Mouse (Mus musculus) lung, embryonic 14.5 days (tissue): ENCODE results near the gene Entpd5. TPM values are rescaled to one million over a fixed set of nuclear protein-coding genes. Genes with fewer than 3 reads are reported as not detected.

Experiments used
- ATAC-seq: fragments of 200-750 bp; cut with Nextera tagmentation; 2 replicates; pipeline ENCODE4 v1.8.0; 2017; ENCODE audit warnings: mild to moderate bottlenecking, moderate TSS enrichment, moderate library complexity; ENCODE audit not compliant: insufficient read depth
- DNase-seq: peaks from one replicate; pipeline ENCODE4 v3.0.0-alpha.2; 2015
- H3K27ac ChIP-seq: fragments of 300-500 bp; sonication (generic); 2 replicates; pipeline ENCODE4 v1.5.1; 2014; ENCODE audit warnings: low read depth, mild to moderate bottlenecking, moderate library complexity
- H3K27me3 ChIP-seq: fragments of 300-500 bp; sonication (generic); 2 replicates; pipeline ENCODE4 v1.6.1; 2014; ENCODE audit warnings: low read length, control low read depth; ENCODE audit not compliant: insufficient read depth
- H3K36me3 ChIP-seq: fragments of 300-500 bp; sonication (generic); 2 replicates; pipeline ENCODE4 v1.6.1; 2014; ENCODE audit warnings: control low read depth; ENCODE audit not compliant: insufficient read depth
- H3K4me1 ChIP-seq: fragments of 300-500 bp; sonication (generic); 2 replicates; pipeline ENCODE4 v1.6.1; 2014; ENCODE audit warnings: antibody characterized with exemption, control low read depth; ENCODE audit not compliant: insufficient read depth
- H3K4me2 ChIP-seq: fragments of 300-500 bp; sonication (generic); 2 replicates; pipeline ENCODE4 v1.6.1; 2014; ENCODE audit warnings: mild to moderate bottlenecking
- H3K4me3 ChIP-seq: fragments of 300-500 bp; sonication (generic); 2 replicates; pipeline ENCODE4 v1.5.1; 2014; ENCODE audit warnings: low read depth, low read length
- H3K9ac ChIP-seq: fragments of 300-500 bp; sonication (generic); 2 replicates; pipeline ENCODE4 v1.6.1; 2014
- H3K9me3 ChIP-seq: fragments of 300-500 bp; sonication (generic); 2 replicates; pipeline ENCODE4 v1.6.1; 2016; ENCODE audit warnings: low read depth, low read length, control low read depth
- CTCF ChIP-seq: IDR thresholded peaks from 2 replicates; pipeline ENCODE4 v1.5.1; 2016; ENCODE audit warnings: antibody characterized with exemption, low read depth
- WGBS: fragments of 180-500 bp; shearing (Covaris S2); extraction: QIAGEN DNeasy Blood & Tissue Kit; methylation state at CpG from one replicate; pipeline ENCODE4 v1.1.7; 2014; 5-methylcytosine and 5-hydroxymethylcytosine counted together
- polyA plus RNA-seq: library from polyadenylated mRNA; unstranded; fragments of >200 nt; fragmentation: Nextera tagmentation; extraction: Ambion mirVana; gene quantifications from 2 replicates; pipeline ENCODE4 v1.2.1, GENCODE M21; 2014

Gene Entpd5
- polyA plus RNA-seq, 1 experiment from 2014 or later, result 15.4 TPM

- TF ChIP-seq CTCF, result peak; percentile 67
- Histone ChIP-seq H3K9me3 (no peaks in the 10 kb centered on the region), H3K27ac (no peak overlapping the region), H3K4me1 (no peaks in the 10 kb centered on the region), H3K4me3 (no peak overlapping the region), H3K9ac (no peak overlapping the region), H3K4me2 (no peak overlapping the region), H3K36me3 (peaks cover 44% of the 10 kb centered on the region), H3K27me3 (no peaks in the 10 kb centered on the region)
- peak; percentile 44; the same call in 1 of the 2 replicates for ATAC-seq
- 36% methylated on average over 2 of the region's 2 CpGs for WGBS
- DNase-seq, result peak; percentile 62
Measured at GRCm38 (mm10) chr12:84347192-84347591, 61.6 kb downstream of the Entpd5 start.

- no peak for DNase-seq
Measured at GRCm38 (mm10) chr12:84336963-84337625, 71.7 kb downstream of the Entpd5 start.

DNA sequence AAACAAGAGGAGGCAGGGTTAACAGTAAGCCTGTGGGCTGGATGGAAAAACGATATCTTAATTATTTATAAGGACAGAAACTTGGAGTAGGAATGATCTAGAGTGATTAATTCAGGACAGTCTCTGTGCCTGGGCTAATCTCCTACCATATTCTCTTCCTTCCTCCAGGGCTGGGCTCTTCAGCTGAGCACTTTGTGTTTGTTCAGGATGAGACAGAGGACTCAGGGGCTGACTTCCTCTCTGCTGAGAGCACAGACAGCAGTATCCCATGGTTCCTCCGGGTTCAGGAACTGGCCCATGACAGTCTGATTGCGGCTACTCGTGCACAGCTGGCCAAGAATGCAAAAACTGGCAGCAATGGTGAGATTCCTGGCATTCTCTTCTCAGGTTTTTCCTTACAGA, 81.7 kb downstream of the Entpd5 start:
- ATAC-seq, result no peak
- H3K36me3 ChIP-seq, result peaks cover 73% of the 10 kb centered on the region
- WGBS, result 52% methylated on average over 4 of the region's 4 CpGs

More at GRCm38 (mm10) chr12:84336963-84337625, 71.7 kb downstream of the Entpd5 start:
- H3K27ac ChIP-seq, result no peak overlapping the region
- H3K9ac ChIP-seq, result no peak overlapping the region
- H3K9me3 ChIP-seq, result no peaks in the 10 kb centered on the region
- H3K4me2 ChIP-seq, result no peak overlapping the region
- ATAC-seq, result no peak
- no peak for TF ChIP-seq CTCF
- H3K4me3 ChIP-seq, result no peak overlapping the region
- 86% methylated on average over 11 of the region's 11 CpGs for WGBS
- H3K4me1 ChIP-seq, result no peaks in the 10 kb centered on the region
- H3K27me3 ChIP-seq, result no peaks in the 10 kb centered on the region
- H3K36me3 ChIP-seq, result peaks cover 87% of the 10 kb centered on the region

More for the DNA sequence above, 81.7 kb downstream of the Entpd5 start:
- Histone ChIP-seq H3K27ac (no peak overlapping the region; the same call in 1 of the 2 replicates), H3K4me3 (no peak overlapping the region), H3K9me3 (no peaks in the 10 kb centered on the region), H3K4me2 (no peak overlapping the region), H3K4me1 (no peaks in the 10 kb centered on the region), H3K27me3 (no peaks in the 10 kb centered on the region), H3K9ac (no peak overlapping the region)
- DNase-seq, result peak; percentile 34
- no peak for TF ChIP-seq CTCF

Other genes with a start within 250 kb of the Entpd5 start
- gene Elmsan1, start 190.1 kb downstream of the Entpd5 start, polyA plus RNA-seq, result 11.3 and 12.3 TPM in 2 replicates
- 17.2 and 19.6 TPM in 2 replicates for gene Ptgr2, start 123.8 kb downstream of the Entpd5 start, polyA plus RNA-seq
- gene Zfp410, start 92.2 kb downstream of the Entpd5 start, polyA plus RNA-seq, result 81.3 and 82.7 TPM in 2 replicates
- 45.8 and 51.1 TPM in 2 replicates for gene Coq6, start 47.4 kb downstream of the Entpd5 start, polyA plus RNA-seq
- gene Fam161b, start 47.2 kb downstream of the Entpd5 start, polyA plus RNA-seq, result 3.0 and 3.5 TPM in 2 replicates
- gene Bbof1, start within 50 bp of the Entpd5 start, polyA plus RNA-seq, result 0.96 and 1.5 TPM in 2 replicates
- 21.1 and 22.1 TPM in 2 replicates for gene Rnf113a2, start 8.2 kb upstream of the Entpd5 start, polyA plus RNA-seq
- gene Aldh6a1, start 42.0 kb upstream of the Entpd5 start, polyA plus RNA-seq, result 32.8 and 35.4 TPM in 2 replicates
- 21.8 and 22.5 TPM in 2 replicates for gene Lin52, start 42.4 kb upstream of the Entpd5 start, polyA plus RNA-seq
- gene Vsx2, start 160.7 kb upstream of the Entpd5 start, polyA plus RNA-seq, result 0.05 TPM in 1 of 2 replicates, not detected in the other
- 8.7 and 11.3 TPM in 2 replicates for gene Abcd4, start 208.4 kb upstream of the Entpd5 start, polyA plus RNA-seq
- not detected in 2 replicates for gene Vrtn, start 232.0 kb upstream of the Entpd5 start, polyA plus RNA-seq